Mouse (Mus musculus): ENCODE data around the gene Nme1.

GRCm38 (mm10) chr11:93995720-93996305 lies 27.5 kb upstream of the Nme1 start, which contains the start of gene Spag9:
- TF ChIP-seq CTCF (IDR thresholded peaks at IDR 0.05; ENCODE audit: insufficient read depth, low read length) (no peak), POLR2A (IDR thresholded peaks at IDR 0.05; ENCODE audit: borderline replicate concordance, extremely low read depth, low read depth, low read length) (peak; percentile 99)

Data from lung, adult 2 months (tissue).